Mouse (Mus musculus): ENCODE measurements around the gene Ftl1. TPM values are rescaled to one million over a fixed set of nuclear protein-coding genes. Genes with fewer than 3 reads are reported as not detected.

The Ftl1 gene
- polyA plus RNA-seq, 1 experiment = 2,413 TPM

- no peak for TF ChIP-seq TCF12 (IDR thresholded peaks at IDR 0.05; ENCODE audit: insufficient read depth, poor library complexity, severe bottlenecking)
- Histone ChIP-seq H3K36me3 (ENCODE audit: control insufficient read depth, insufficient read depth) (peaks cover 42% of the 10 kb centered on the region), H3ac (ENCODE audit: control insufficient read depth, insufficient read length) (no peak overlapping the region), H3K4me2 (ENCODE audit: low read depth) (peak overlapping the region; percentile 96), H3K4me3 (peak overlapping the region; percentile 99), H3K79me2 (ENCODE audit: control insufficient read depth, insufficient read depth) (peaks cover 29% of the 10 kb centered on the region), H3K27me3 (ENCODE audit: control insufficient read depth, insufficient read depth, insufficient read length) (no peaks in the 10 kb centered on the region)
Measured at GRCm38 (mm10) chr7:45456721-45457203, 2.9 kb downstream of the Ftl1 start.

GRCm38 (mm10) chr7:45455932-45456696 is 3.6 kb downstream of the Ftl1 start:
- Histone ChIP-seq H3K4me3 (peak overlapping the region; percentile 99), H3K79me2 (ENCODE audit: control insufficient read depth, insufficient read depth) (peaks cover 29% of the 10 kb centered on the region), H3K4me2 (ENCODE audit: low read depth) (peak overlapping the region; percentile 96), H3ac (ENCODE audit: control insufficient read depth, insufficient read length) (no peak overlapping the region), H3K36me3 (ENCODE audit: control insufficient read depth, insufficient read depth) (peaks cover 44% of the 10 kb centered on the region), H3K27me3 (ENCODE audit: control insufficient read depth, insufficient read depth, insufficient read length) (no peaks in the 10 kb centered on the region)
- no peak for TF ChIP-seq SRF (IDR thresholded peaks at IDR 0.05; ENCODE audit: control insufficient read depth, insufficient read length, low read depth)
- TF ChIP-seq MYOG (IDR thresholded peaks at IDR 0.05; ENCODE audit: control insufficient read depth in 1 of 3, insufficient read depth in 1 of 3, insufficient read length in 2 of 3, low read depth in 2 of 3) = no peak
- TF ChIP-seq POLR2AphosphoS2 (IDR thresholded peaks at IDR 0.05; ENCODE audit: insufficient read length, low read depth) = peak; percentile 60
- TF ChIP-seq MAX (IDR thresholded peaks at IDR 0.05; ENCODE audit: low read depth) = no peak
- TF ChIP-seq MYOD1 (IDR thresholded peaks at IDR 0.05; ENCODE audit: control insufficient read depth in 1 of 3, insufficient read length in 2 of 3, low read depth in 2 of 3) = no peak
- no peak for TF ChIP-seq TCF3 (IDR thresholded peaks at IDR 0.05; ENCODE audit: insufficient read length, low read depth)
- TF ChIP-seq E2F4 (IDR thresholded peaks at IDR 0.05; ENCODE audit: insufficient read depth) = no peak
- peak; percentile 35 for TF ChIP-seq POLR2A (IDR thresholded peaks at IDR 0.05; ENCODE audit: insufficient read length, low read depth)
- no peak for TF ChIP-seq USF1 (IDR thresholded peaks at IDR 0.05; ENCODE audit: low read depth)
- no peak for TF ChIP-seq REST (IDR thresholded peaks at IDR 0.05; ENCODE audit: insufficient read depth, insufficient read length)
- no peak for TF ChIP-seq CEBPB (IDR thresholded peaks at IDR 0.05; ENCODE audit: insufficient read depth, poor library complexity, severe bottlenecking)
- no peak for TF ChIP-seq TCF12 (IDR thresholded peaks at IDR 0.05; ENCODE audit: insufficient read depth, poor library complexity, severe bottlenecking)

GRCm38 (mm10) chr7:45454971-45455370 is 4.7 kb downstream of the Ftl1 start:
- no peak overlapping the region for H3K4me2 ChIP-seq (ENCODE audit: low read depth)
- H3ac ChIP-seq (ENCODE audit: control insufficient read depth, insufficient read length) = no peak overlapping the region
- no peak overlapping the region for H3K4me3 ChIP-seq
- no peaks in the 10 kb centered on the region for H3K27me3 ChIP-seq (ENCODE audit: control insufficient read depth, insufficient read depth, insufficient read length)
- TF ChIP-seq POLR2AphosphoS2 (IDR thresholded peaks at IDR 0.05; ENCODE audit: insufficient read length, low read depth) = peak; percentile 67
- peak; percentile 5 for TF ChIP-seq POLR2A (IDR thresholded peaks at IDR 0.05; ENCODE audit: insufficient read length, low read depth)
- no peak for TF ChIP-seq USF1 (IDR thresholded peaks at IDR 0.05; ENCODE audit: low read depth)
- no peak for TF ChIP-seq MYOG (IDR thresholded peaks at IDR 0.05; ENCODE audit: control insufficient read depth in 1 of 3, insufficient read depth in 1 of 3, insufficient read length in 2 of 3, low read depth in 2 of 3)
- TF ChIP-seq CEBPB (IDR thresholded peaks at IDR 0.05; ENCODE audit: insufficient read depth, poor library complexity, severe bottlenecking) = no peak
- TF ChIP-seq MAX (IDR thresholded peaks at IDR 0.05; ENCODE audit: low read depth) = no peak
- no peak for TF ChIP-seq SRF (IDR thresholded peaks at IDR 0.05; ENCODE audit: control insufficient read depth, insufficient read length, low read depth)
- peaks cover 24% of the 10 kb centered on the region for H3K79me2 ChIP-seq (ENCODE audit: control insufficient read depth, insufficient read depth)
- peaks cover 46% of the 10 kb centered on the region for H3K36me3 ChIP-seq (ENCODE audit: control insufficient read depth, insufficient read depth)

- Histone ChIP-seq H3K79me2 (ENCODE audit: control insufficient read depth, insufficient read depth) (no peaks in the 10 kb centered on the region), H3ac (ENCODE audit: control insufficient read depth, insufficient read length) (no peak overlapping the region), H3K4me3 (no peak overlapping the region), H3K27me3 (ENCODE audit: control insufficient read depth, insufficient read depth, insufficient read length) (no peaks in the 10 kb centered on the region), H3K36me3 (ENCODE audit: control insufficient read depth, insufficient read depth) (peaks cover 49% of the 10 kb centered on the region), H3K4me2 (ENCODE audit: low read depth) (no peak overlapping the region)
- TF ChIP-seq E2F4 (IDR thresholded peaks at IDR 0.05; ENCODE audit: insufficient read depth) = no peak
- TF ChIP-seq POLR2AphosphoS2 (IDR thresholded peaks at IDR 0.05; ENCODE audit: insufficient read length, low read depth) = peak; percentile 33
Measured at GRCm38 (mm10) chr7:45451344-45451982, 8.2 kb downstream of the Ftl1 start.

- Histone ChIP-seq H3K79me2 (ENCODE audit: control insufficient read depth, insufficient read depth) (no peaks in the 10 kb centered on the region), H3K4me3 (no peak overlapping the region), H3K36me3 (ENCODE audit: control insufficient read depth, insufficient read depth) (peaks cover 59% of the 10 kb centered on the region), H3K4me2 (ENCODE audit: low read depth) (no peak overlapping the region), H3ac (ENCODE audit: control insufficient read depth, insufficient read length) (no peak overlapping the region), H3K27me3 (ENCODE audit: control insufficient read depth, insufficient read depth, insufficient read length) (no peaks in the 10 kb centered on the region)
- TF ChIP-seq USF1 (IDR thresholded peaks at IDR 0.05; ENCODE audit: low read depth) = no peak
- TF ChIP-seq MYOD1 (IDR thresholded peaks at IDR 0.05; ENCODE audit: control insufficient read depth in 1 of 3, insufficient read length in 2 of 3, low read depth in 2 of 3) = no peak
- TF ChIP-seq TCF12 (IDR thresholded peaks at IDR 0.05; ENCODE audit: insufficient read depth, poor library complexity, severe bottlenecking) = no peak
- no peak for TF ChIP-seq SRF (IDR thresholded peaks at IDR 0.05; ENCODE audit: control insufficient read depth, insufficient read length, low read depth)
- no peak for TF ChIP-seq REST (IDR thresholded peaks at IDR 0.05; ENCODE audit: insufficient read depth, insufficient read length)
- TF ChIP-seq MYOG (IDR thresholded peaks at IDR 0.05; ENCODE audit: control insufficient read depth in 1 of 3, insufficient read depth in 1 of 3, insufficient read length in 2 of 3, low read depth in 2 of 3) = no peak
- no peak for TF ChIP-seq E2F4 (IDR thresholded peaks at IDR 0.05; ENCODE audit: insufficient read depth)
- no peak for TF ChIP-seq MAX (IDR thresholded peaks at IDR 0.05; ENCODE audit: low read depth)
- no peak for TF ChIP-seq POLR2AphosphoS2 (IDR thresholded peaks at IDR 0.05; ENCODE audit: insufficient read length, low read depth)
- TF ChIP-seq TCF3 (IDR thresholded peaks at IDR 0.05; ENCODE audit: insufficient read length, low read depth) = no peak
- TF ChIP-seq CEBPB (IDR thresholded peaks at IDR 0.05; ENCODE audit: insufficient read depth, poor library complexity, severe bottlenecking) = no peak
- TF ChIP-seq POLR2A (IDR thresholded peaks at IDR 0.05; ENCODE audit: insufficient read length, low read depth) = no peak
Measured at GRCm38 (mm10) chr7:45449974-45450373, 9.7 kb downstream of the Ftl1 start.

Data from myocyte (in vitro differentiated cells).